Mouse (Mus musculus) heart, embryonic 12.5 days (tissue): ENCODE data around the gene Stard13. TPM values are rescaled to one million over a fixed set of nuclear protein-coding genes. Genes with fewer than 3 reads are reported as not detected.

Source experiments
- ATAC-seq: fragments of 200-750 bp; cut with Nextera tagmentation; 2 replicates; pipeline ENCODE4 v1.8.0; 2017; ENCODE audit warnings: moderate TSS enrichment, moderate library complexity; ENCODE audit not compliant: insufficient number of reproducible peaks, low FRiP score
- H3K27ac ChIP-seq: fragments of 300-500 bp; sonication (generic); 2 replicates; pipeline ENCODE4 v1.5.1; 2016; ENCODE audit warnings: mild to moderate bottlenecking, moderate library complexity; ENCODE audit not compliant: poor library complexity, severe bottlenecking
- H3K27me3 ChIP-seq: fragments of 300-500 bp; sonication (generic); replicated peaks from 2 replicates; pipeline ENCODE4 v1.6.1; 2016; ENCODE audit warnings: mild to moderate bottlenecking, moderate library complexity
- H3K36me3 ChIP-seq: fragments of 300-500 bp; sonication (generic); 2 replicates; pipeline ENCODE4 v1.6.1; 2016; ENCODE audit warnings: mild to moderate bottlenecking, moderate library complexity
- H3K4me1 ChIP-seq: fragments of 300-500 bp; sonication (generic); replicated peaks from 2 replicates; pipeline ENCODE4 v1.6.1; 2016; ENCODE audit warnings: mild to moderate bottlenecking
- H3K4me2 ChIP-seq: fragments of 300-500 bp; sonication (generic); 2 replicates; pipeline ENCODE4 v1.6.1; 2016; ENCODE audit warnings: mild to moderate bottlenecking, moderate library complexity
- H3K4me3 ChIP-seq: fragments of 300-500 bp; sonication (generic); 2 replicates; pipeline ENCODE4 v1.5.1; 2016; ENCODE audit warnings: mild to moderate bottlenecking
- H3K9ac ChIP-seq: fragments of 300-500 bp; sonication (generic); 2 replicates; pipeline ENCODE4 v1.6.1; 2016; ENCODE audit warnings: mild to moderate bottlenecking, moderate library complexity
- H3K9me3 ChIP-seq: fragments of 300-500 bp; sonication (generic); replicated peaks from 2 replicates; pipeline ENCODE4 v1.6.1; 2016; ENCODE audit warnings: mild to moderate bottlenecking, moderate library complexity
- WGBS: fragments of 180-500 bp; shearing (Covaris S2); methylation state at CpG from one replicate; pipeline ENCODE4 v1.1.7; 2016; 5-methylcytosine and 5-hydroxymethylcytosine counted together
- polyA plus RNA-seq: library from polyadenylated mRNA; unstranded; fragments of >200 nt; fragmentation: Nextera tagmentation; extraction: Ambion mirVana; gene quantifications from 2 replicates; pipeline ENCODE4 v1.2.1, GENCODE M21; 2016

The Stard13 gene
- polyA plus RNA-seq, 1 experiment from 2014 or later, result 3.2 TPM

- Histone ChIP-seq H3K27ac (no peak overlapping the region), H3K36me3 (no peaks in the 10 kb centered on the region), H3K27me3 (no peaks in the 10 kb centered on the region), H3K4me2 (no peak overlapping the region), H3K4me1 (peaks cover 15% of the 10 kb centered on the region), H3K4me3 (no peak overlapping the region), H3K9me3 (no peaks in the 10 kb centered on the region), H3K9ac (no peak overlapping the region)
- WGBS, result 72% methylated on average over 6 of the region's 6 CpGs
- ATAC-seq, result no peak; the same call in 1 of the 2 replicates
Observed at GRCm38 (mm10) chr5:151165381-151166016, 68.1 kb downstream of the Stard13 start.

GRCm38 (mm10) chr5:151164815-151165214, 68.8 kb downstream of the Stard13 start:
- H3K4me1 ChIP-seq, result peaks cover 15% of the 10 kb centered on the region
- no peak overlapping the region for H3K9ac ChIP-seq
- H3K27ac ChIP-seq, result no peak overlapping the region
- H3K4me2 ChIP-seq, result no peak overlapping the region
- no peak overlapping the region for H3K4me3 ChIP-seq
- H3K27me3 ChIP-seq, result no peaks in the 10 kb centered on the region
- no peaks in the 10 kb centered on the region for H3K36me3 ChIP-seq
- WGBS, result 71% methylated on average over 4 of the region's 4 CpGs
- H3K9me3 ChIP-seq, result no peaks in the 10 kb centered on the region
- ATAC-seq, result no peak

DNA sequence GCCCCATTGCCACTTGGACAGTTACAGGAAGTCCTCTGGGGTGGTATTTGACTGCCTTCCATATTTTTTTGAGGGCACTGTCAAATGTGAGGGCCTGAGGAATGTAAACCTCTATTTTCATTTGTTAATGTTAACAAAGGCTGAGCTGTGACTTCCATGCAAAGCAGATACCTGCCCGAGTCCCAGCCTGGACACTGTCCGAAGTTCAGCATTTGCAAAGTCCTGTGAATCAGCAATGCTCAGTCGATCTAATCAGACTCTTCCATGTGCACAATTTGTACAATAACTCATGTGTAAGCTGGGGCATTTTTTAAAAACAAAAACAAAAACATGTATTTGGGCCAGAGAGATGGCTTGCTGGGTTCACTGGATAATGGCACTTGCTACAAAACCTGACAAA, 71.0 kb downstream of the Stard13 start:
- Histone ChIP-seq H3K9me3 (no peaks in the 10 kb centered on the region), H3K36me3 (no peaks in the 10 kb centered on the region), H3K4me3 (no peak overlapping the region), H3K27me3 (no peaks in the 10 kb centered on the region), H3K4me1 (peaks cover 15% of the 10 kb centered on the region), H3K27ac (no peak overlapping the region), H3K4me2 (no peak overlapping the region), H3K9ac (no peak overlapping the region)
- no peak for ATAC-seq
- 83% methylated on average over 3 of the region's 3 CpGs for WGBS

DNA sequence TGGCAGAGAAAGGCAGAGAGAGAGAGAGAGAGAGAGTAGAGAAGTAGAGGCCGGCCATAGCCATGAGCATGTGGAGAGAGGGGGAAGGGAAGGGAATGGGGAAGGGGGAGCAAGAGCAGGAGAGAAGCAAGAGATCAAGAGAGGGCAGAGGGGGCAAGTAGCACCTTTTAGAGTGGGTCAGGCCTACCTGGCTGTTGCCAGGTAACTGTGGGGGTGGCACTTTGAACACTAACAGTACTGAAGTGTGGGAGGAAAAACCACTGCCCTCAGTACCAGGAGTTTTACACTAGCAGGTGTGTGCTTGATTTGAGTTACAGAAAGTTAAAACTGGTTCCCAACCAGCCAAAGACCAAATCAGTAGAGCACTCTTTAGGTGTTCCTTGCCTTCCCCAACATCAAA, 78.4 kb downstream of the Stard13 start:
- WGBS, result 47% methylated on average over 1 of the region's 1 CpGs
- Histone ChIP-seq H3K4me3 (no peak overlapping the region), H3K4me2 (no peak overlapping the region), H3K9ac (no peak overlapping the region), H3K27ac (no peak overlapping the region), H3K27me3 (no peaks in the 10 kb centered on the region), H3K4me1 (peaks cover 14% of the 10 kb centered on the region), H3K36me3 (no peaks in the 10 kb centered on the region), H3K9me3 (no peaks in the 10 kb centered on the region)
- ATAC-seq, result no peak

- H3K27ac ChIP-seq, result no peak overlapping the region
- ATAC-seq, result no peak
- WGBS, result 24% methylated on average over 3 of the region's 3 CpGs
Observed at GRCm38 (mm10) chr5:151154780-151155179, 78.9 kb downstream of the Stard13 start.

DNA sequence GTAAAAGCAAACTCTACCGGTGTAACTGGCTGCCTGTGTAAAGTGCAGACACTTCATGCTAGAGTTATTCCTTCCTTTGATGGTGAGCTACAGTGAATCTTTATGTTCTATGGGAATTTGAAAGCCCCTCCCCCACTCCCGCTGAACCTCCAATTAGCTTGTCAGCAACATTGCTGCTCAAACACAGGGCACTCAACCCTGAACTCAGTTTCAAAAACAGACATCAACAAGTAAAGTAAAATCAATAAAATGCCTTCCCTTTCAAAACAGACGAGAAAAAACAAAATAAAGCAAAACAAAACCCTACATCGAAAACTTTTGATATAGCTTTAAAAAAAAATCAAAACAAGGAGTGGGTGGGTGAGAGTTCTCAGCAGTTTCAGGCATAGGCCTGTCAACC, 79.6 kb downstream of the Stard13 start:
- Histone ChIP-seq H3K9ac (no peak overlapping the region), H3K9me3 (no peaks in the 10 kb centered on the region), H3K36me3 (no peaks in the 10 kb centered on the region), H3K4me1 (peaks cover 14% of the 10 kb centered on the region), H3K27me3 (no peaks in the 10 kb centered on the region), H3K4me3 (no peak overlapping the region), H3K4me2 (no peak overlapping the region), H3K27ac (no peak overlapping the region)
- no peak for ATAC-seq
- 70% methylated on average over 4 of the region's 4 CpGs for WGBS

More at GRCm38 (mm10) chr5:151154780-151155179, 78.9 kb downstream of the Stard13 start:
- peaks cover 14% of the 10 kb centered on the region for H3K4me1 ChIP-seq
- H3K27me3 ChIP-seq, result no peaks in the 10 kb centered on the region
- no peak overlapping the region for H3K4me3 ChIP-seq
- H3K9ac ChIP-seq, result no peak overlapping the region
- no peaks in the 10 kb centered on the region for H3K9me3 ChIP-seq
- H3K36me3 ChIP-seq, result no peaks in the 10 kb centered on the region
- H3K4me2 ChIP-seq, result no peak overlapping the region

- Histone ChIP-seq H3K9ac (no peak overlapping the region), H3K27ac (no peak overlapping the region), H3K27me3 (no peaks in the 10 kb centered on the region), H3K36me3 (no peaks in the 10 kb centered on the region), H3K4me1 (peaks cover 14% of the 10 kb centered on the region), H3K4me2 (no peak overlapping the region), H3K9me3 (no peaks in the 10 kb centered on the region), H3K4me3 (no peak overlapping the region)
- no peak for ATAC-seq
- 83% methylated on average over 9 of the region's 9 CpGs for WGBS
Observed at GRCm38 (mm10) chr5:151151549-151151948, 82.1 kb downstream of the Stard13 start.

DNA sequence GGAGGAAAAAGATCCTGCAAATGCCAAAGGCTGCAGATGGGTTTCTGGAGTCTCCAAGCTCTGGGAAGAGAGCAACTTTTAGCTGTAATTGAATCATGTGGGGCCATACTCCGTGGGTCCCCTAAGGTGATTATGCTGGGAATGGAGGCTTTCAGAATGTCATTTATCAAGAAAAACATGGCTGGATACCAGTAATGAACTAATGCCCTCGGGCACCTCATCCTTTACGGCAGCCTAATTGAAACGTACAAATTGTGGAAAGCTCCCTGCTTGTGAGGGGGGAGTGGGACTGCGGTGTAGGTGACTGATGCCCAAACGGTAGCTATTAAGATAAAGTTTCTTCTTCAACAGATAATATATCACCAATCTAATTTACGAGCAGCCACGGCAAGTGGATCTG, 84.1 kb downstream of the Stard13 start:
- H3K9ac ChIP-seq, result no peak overlapping the region
- H3K36me3 ChIP-seq, result no peaks in the 10 kb centered on the region
- no peaks in the 10 kb centered on the region for H3K27me3 ChIP-seq
- no peak overlapping the region for H3K27ac ChIP-seq
- no peak for ATAC-seq
- no peak overlapping the region for H3K4me2 ChIP-seq
- H3K4me3 ChIP-seq, result no peak overlapping the region
- 58% methylated on average over 8 of the region's 8 CpGs for WGBS
- peaks cover under 1% of the 10 kb centered on the region for H3K4me1 ChIP-seq
- no peaks in the 10 kb centered on the region for H3K9me3 ChIP-seq

GRCm38 (mm10) chr5:151148079-151148478, 85.6 kb downstream of the Stard13 start:
- Histone ChIP-seq H3K27me3 (no peaks in the 10 kb centered on the region), H3K4me1 (peaks cover 11% of the 10 kb centered on the region), H3K9ac (no peak overlapping the region), H3K9me3 (no peaks in the 10 kb centered on the region), H3K4me2 (no peak overlapping the region), H3K4me3 (no peak overlapping the region), H3K27ac (no peak overlapping the region), H3K36me3 (no peaks in the 10 kb centered on the region)
- no peak for ATAC-seq
- 84% methylated on average over 4 of the region's 4 CpGs for WGBS

- no peak overlapping the region for H3K4me2 ChIP-seq
- no peaks in the 10 kb centered on the region for H3K9me3 ChIP-seq
- H3K27ac ChIP-seq, result no peak overlapping the region
- H3K4me1 ChIP-seq, result peaks cover 26% of the 10 kb centered on the region
- no peaks in the 10 kb centered on the region for H3K27me3 ChIP-seq
- no peak for ATAC-seq
- H3K9ac ChIP-seq, result no peak overlapping the region
- no peak overlapping the region for H3K4me3 ChIP-seq
- 82% methylated on average over 5 of the region's 5 CpGs for whole genome bisulfite sequencing
- H3K36me3 ChIP-seq, result no peaks in the 10 kb centered on the region
Observed at GRCm38 (mm10) chr5:151145807-151146206, 87.8 kb downstream of the Stard13 start.

DNA sequence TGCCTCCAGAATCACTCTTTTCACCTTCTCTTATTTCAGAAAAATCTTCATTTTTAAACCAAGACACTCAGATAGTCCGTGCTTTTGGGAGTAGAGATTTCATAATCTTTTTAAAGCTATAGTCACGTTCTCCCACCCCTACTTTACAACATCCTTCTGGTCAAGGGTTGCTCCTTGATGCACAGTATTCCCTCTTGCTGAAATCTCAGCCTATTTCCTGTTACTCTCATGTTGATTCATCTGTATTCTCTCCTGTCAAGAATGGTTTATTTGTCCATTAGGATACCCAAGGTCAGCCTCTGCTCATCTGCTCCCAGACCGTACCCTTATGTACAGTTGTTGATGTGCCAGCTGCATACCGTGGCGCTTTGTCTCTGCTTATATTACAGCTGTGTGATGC, 89.7 kb downstream of the Stard13 start:
- Histone ChIP-seq H3K27ac (no peak overlapping the region), H3K36me3 (no peaks in the 10 kb centered on the region), H3K9me3 (peaks cover 3% of the 10 kb centered on the region; the same call in 1 of the 2 replicates), H3K9ac (no peak overlapping the region), H3K4me3 (no peak overlapping the region), H3K4me1 (peaks cover 26% of the 10 kb centered on the region), H3K4me2 (no peak overlapping the region), H3K27me3 (no peaks in the 10 kb centered on the region)
- no peak for ATAC-seq
- WGBS, result 78% methylated on average over 5 of the region's 5 CpGs
